Mouse (Mus musculus) liver, embryonic 11.5 days (tissue): ENCODE results near the gene Sorbs2. TPM values are rescaled to one million over a fixed set of nuclear protein-coding genes. Genes with fewer than 3 reads are reported as not detected.

Source experiments
- ATAC-seq: fragments of 200-750 bp; cut with Nextera tagmentation; replicated peaks from 2 replicates; pipeline ENCODE4 v1.8.0; 2017; ENCODE audit warnings: moderate number of reproducible peaks, mild to moderate bottlenecking, moderate TSS enrichment, moderate library complexity; ENCODE audit not compliant: low FRiP score
- DNase-seq: peaks from one replicate; pipeline ENCODE4 v3.0.0-alpha.2; 2017; ENCODE audit warnings: low spot score
- H3K27ac ChIP-seq: fragments of 300-500 bp; sonication (generic); 2 replicates; pipeline ENCODE4 v1.5.1; 2014; ENCODE audit warnings: mild to moderate bottlenecking, low read depth, low read length, control low read depth
- H3K27me3 ChIP-seq: fragments of 300-500 bp; sonication (generic); replicated peaks from 2 replicates; pipeline ENCODE4 v1.6.1; 2014; ENCODE audit warnings: low read length, mixed read lengths; ENCODE audit not compliant: control insufficient read depth, insufficient read depth
- H3K36me3 ChIP-seq: fragments of 300-500 bp; sonication (generic); 2 replicates; pipeline ENCODE4 v1.6.1; 2014; ENCODE audit warnings: mild to moderate bottlenecking, low read length, moderate library complexity, mixed read lengths; ENCODE audit not compliant: control insufficient read depth, insufficient read depth
- H3K4me1 ChIP-seq: fragments of 300-500 bp; sonication (generic); replicated peaks from 2 replicates; pipeline ENCODE4 v1.6.1; 2014; ENCODE audit warnings: low read length, mixed read lengths; ENCODE audit not compliant: control insufficient read depth, insufficient read depth
- H3K4me2 ChIP-seq: fragments of 300-500 bp; sonication (generic); 2 replicates; pipeline ENCODE4 v1.6.1; 2014; ENCODE audit warnings: mild to moderate bottlenecking, control low read depth, moderate library complexity
- H3K4me3 ChIP-seq: fragments of 300-500 bp; sonication (generic); 2 replicates; pipeline ENCODE4 v1.5.1; 2014; ENCODE audit warnings: low read depth, low read length, control low read depth
- H3K9ac ChIP-seq: fragments of 300-500 bp; sonication (generic); 2 replicates; pipeline ENCODE4 v1.6.1; 2014; ENCODE audit warnings: low read depth, low read length, control low read depth
- H3K9me3 ChIP-seq: fragments of 300-500 bp; sonication (generic); 2 replicates; pipeline ENCODE4 v1.6.1; 2016; ENCODE audit warnings: low read length, inconsistent platforms, mixed read lengths; ENCODE audit not compliant: control insufficient read depth
- WGBS: fragments of 180-500 bp; shearing (Covaris S2); extraction: QIAGEN DNeasy Blood & Tissue Kit; methylation state at CpG from one replicate; pipeline ENCODE4 v1.1.7; 2014; 5-methylcytosine and 5-hydroxymethylcytosine counted together
- polyA plus RNA-seq: library from polyadenylated mRNA; unstranded; fragments of >200 nt; fragmentation: Nextera tagmentation; extraction: Ambion mirVana; gene quantifications from 2 replicates; pipeline ENCODE4 v1.2.1, GENCODE M21; 2014

Sorbs2 gene
- 5.7 and 6.5 TPM in 2 replicates for polyA plus RNA-seq

DNA sequence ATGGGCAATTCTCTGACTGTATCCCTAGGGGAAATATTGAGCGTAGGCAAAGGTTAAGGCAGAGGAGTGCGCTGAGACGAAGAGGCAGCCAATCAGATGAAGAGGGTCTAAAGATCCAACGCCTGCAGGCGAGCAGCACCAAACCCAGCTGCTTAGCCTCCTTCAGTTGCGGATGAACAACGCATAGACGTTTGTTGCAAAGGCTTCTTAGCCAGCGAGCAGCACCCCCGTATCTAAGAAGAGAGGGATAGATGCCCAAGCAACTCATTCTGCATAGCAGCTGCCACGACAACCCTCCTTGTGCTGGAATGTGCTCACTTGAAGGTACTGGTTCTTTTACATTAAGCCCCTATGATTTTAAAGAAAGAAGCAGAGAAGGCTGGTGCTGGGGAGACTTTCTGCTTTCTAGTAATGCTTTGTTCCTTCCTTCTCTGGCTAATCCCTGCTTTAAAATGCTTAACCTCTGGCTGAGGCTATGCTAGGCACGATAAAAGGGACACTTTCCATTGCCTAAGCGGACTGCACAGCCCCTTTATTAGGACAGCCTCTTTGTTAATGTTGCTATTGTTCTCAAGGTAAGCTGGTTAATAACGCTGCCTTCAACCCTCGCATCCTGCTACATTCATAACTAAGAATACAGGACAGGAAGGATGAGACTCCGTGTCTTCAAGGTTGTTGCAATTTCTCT, at the start of gene Sorbs2:
Gene Sorbs2, plus strand, starts transcription at position 155 of the 688 bp plus-strand sequence.
- Histone ChIP-seq H3K36me3 (no peaks in the 10 kb centered on the region), H3K4me2 (no peak within 1 kb of the TSS), H3K9me3 (no peaks in the 10 kb centered on the region), H3K27me3 (no peaks in the 10 kb centered on the region), H3K27ac (no peak within 1 kb of the TSS), H3K9ac (no peak within 1 kb of the TSS), H3K4me3 (no peak within 1 kb of the TSS), H3K4me1 (no peaks in the 10 kb centered on the region)
- ATAC-seq = no peak
- DNase-seq = no peak
- 27% methylated on average over 16 of the region's 16 CpGs for WGBS

- Histone ChIP-seq H3K4me1 (no peaks in the 10 kb centered on the region), H3K36me3 (no peaks in the 10 kb centered on the region), H3K27me3 (no peaks in the 10 kb centered on the region), H3K9me3 (no peaks in the 10 kb centered on the region), H3K27ac (no peak overlapping the region), H3K4me2 (no peak overlapping the region), H3K9ac (no peak overlapping the region), H3K4me3 (no peak overlapping the region)
- ATAC-seq (no peak), DNase-seq (no peak)
Observed at GRCm38 (mm10) chr8:45457874-45458273, 49.7 kb upstream of the Sorbs2 start.

- no peak overlapping the region for H3K4me3 ChIP-seq
- no peaks in the 10 kb centered on the region for H3K36me3 ChIP-seq
- H3K4me2 ChIP-seq = no peak overlapping the region
- H3K27me3 ChIP-seq = no peaks in the 10 kb centered on the region
- no peaks in the 10 kb centered on the region for H3K4me1 ChIP-seq
- 74% methylated on average over 2 of the region's 2 CpGs for WGBS
- ATAC-seq (no peak), DNase-seq (no peak)
- no peaks in the 10 kb centered on the region for H3K9me3 ChIP-seq
- no peak overlapping the region for H3K9ac ChIP-seq
- H3K27ac ChIP-seq = no peak overlapping the region
Observed at GRCm38 (mm10) chr8:45469006-45469405, 38.6 kb upstream of the Sorbs2 start.

GRCm38 (mm10) chr8:45469507-45470178, 37.9 kb upstream of the Sorbs2 start:
- no peaks in the 10 kb centered on the region for H3K36me3 ChIP-seq
- no peaks in the 10 kb centered on the region for H3K9me3 ChIP-seq
- no peak overlapping the region for H3K27ac ChIP-seq
- no peak overlapping the region for H3K4me2 ChIP-seq
- no peak overlapping the region for H3K9ac ChIP-seq
- DNase-seq = no peak
- H3K4me3 ChIP-seq = no peak overlapping the region
- 59% methylated on average over 8 of the region's 8 CpGs for WGBS
- H3K4me1 ChIP-seq = no peaks in the 10 kb centered on the region
- no peak for ATAC-seq
- no peaks in the 10 kb centered on the region for H3K27me3 ChIP-seq

GRCm38 (mm10) chr8:45480886-45481285, 26.7 kb upstream of the Sorbs2 start:
- 53% methylated on average over 4 of the region's 4 CpGs for WGBS
- no peak overlapping the region for H3K4me3 ChIP-seq
- no peak overlapping the region for H3K9ac ChIP-seq
- no peak overlapping the region for H3K4me2 ChIP-seq
- H3K27me3 ChIP-seq = no peaks in the 10 kb centered on the region
- DNase-seq = no peak
- H3K27ac ChIP-seq = no peak overlapping the region
- H3K9me3 ChIP-seq = no peaks in the 10 kb centered on the region; the same call in 1 of the 2 replicates
- H3K4me1 ChIP-seq = no peaks in the 10 kb centered on the region
- no peaks in the 10 kb centered on the region for H3K36me3 ChIP-seq
- ATAC-seq = no peak

GRCm38 (mm10) chr8:45486281-45486680, 21.3 kb upstream of the Sorbs2 start:
- no peaks in the 10 kb centered on the region for H3K9me3 ChIP-seq
- H3K36me3 ChIP-seq = no peaks in the 10 kb centered on the region
- no peak overlapping the region for H3K27ac ChIP-seq
- DNase-seq (no peak), ATAC-seq (no peak)
- no peak overlapping the region for H3K4me3 ChIP-seq
- H3K27me3 ChIP-seq = no peaks in the 10 kb centered on the region
- H3K4me1 ChIP-seq = no peaks in the 10 kb centered on the region
- 81% methylated on average over 3 of the region's 3 CpGs for WGBS
- H3K4me2 ChIP-seq = no peak overlapping the region
- H3K9ac ChIP-seq = no peak overlapping the region

GRCm38 (mm10) chr8:45503971-45504370, 3.6 kb upstream of the Sorbs2 start:
- no peak overlapping the region for H3K4me3 ChIP-seq
- no peaks in the 10 kb centered on the region for H3K36me3 ChIP-seq
- no peak overlapping the region for H3K9ac ChIP-seq
- DNase-seq = no peak
- H3K27ac ChIP-seq = no peak overlapping the region
- H3K4me2 ChIP-seq = no peak overlapping the region
- H3K27me3 ChIP-seq = no peaks in the 10 kb centered on the region
- ATAC-seq = no peak
- H3K4me1 ChIP-seq = no peaks in the 10 kb centered on the region
- 81% methylated on average over 7 of the region's 7 CpGs for WGBS
- H3K9me3 ChIP-seq = no peaks in the 10 kb centered on the region

- no peaks in the 10 kb centered on the region for H3K27me3 ChIP-seq
- no peak for DNase-seq
- no peak overlapping the region for H3K9ac ChIP-seq
- H3K9me3 ChIP-seq = no peaks in the 10 kb centered on the region
- no peaks in the 10 kb centered on the region for H3K36me3 ChIP-seq
- no peak overlapping the region for H3K4me2 ChIP-seq
- WGBS = 65% methylated on average over 4 of the region's 4 CpGs
- no peak overlapping the region for H3K27ac ChIP-seq
- H3K4me3 ChIP-seq = no peak overlapping the region
- H3K4me1 ChIP-seq = no peaks in the 10 kb centered on the region
- ATAC-seq = no peak
Observed at GRCm38 (mm10) chr8:45506376-45506775, 1.2 kb upstream of the Sorbs2 start.

- Histone ChIP-seq H3K27me3 (no peaks in the 10 kb centered on the region), H3K27ac (no peak overlapping the region), H3K4me3 (no peak overlapping the region), H3K36me3 (no peaks in the 10 kb centered on the region), H3K9me3 (no peaks in the 10 kb centered on the region), H3K4me1 (no peaks in the 10 kb centered on the region), H3K4me2 (no peak overlapping the region), H3K9ac (no peak overlapping the region)
- no peak for ATAC-seq
- WGBS = 68% methylated on average over 8 of the region's 8 CpGs
- no peak for DNase-seq
Observed at GRCm38 (mm10) chr8:45507277-45507633, 333 bp upstream of the Sorbs2 start.
